Mouse (Mus musculus): ENCODE results near the gene Zan.

DNA sequence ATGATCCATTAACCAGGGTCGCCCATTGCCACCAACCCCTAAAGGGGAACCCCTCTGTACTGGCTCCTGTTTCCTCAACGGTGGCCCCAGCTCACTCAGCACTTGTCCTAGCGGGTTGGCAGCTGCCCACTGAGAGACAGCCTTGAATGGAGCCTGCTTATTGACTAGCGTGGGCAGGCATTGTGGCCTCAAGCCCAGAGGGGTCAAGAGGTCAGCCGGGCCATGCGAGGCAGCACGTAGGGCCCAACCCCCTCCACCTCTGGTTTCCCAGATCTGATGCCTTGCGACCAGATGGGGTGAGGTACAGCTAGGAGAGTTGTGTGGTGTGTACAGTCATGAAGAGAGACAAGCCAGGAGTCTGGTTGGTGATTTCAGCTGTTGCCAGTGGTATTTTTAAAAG, 5.0 kb upstream of the Zan start:
- TF ChIP-seq POLR2A (IDR thresholded peaks at IDR 0.05; ENCODE audit: borderline replicate concordance, control insufficient read depth, low read depth, low read length) (no peak), CTCF (IDR thresholded peaks at IDR 0.05; ENCODE audit: control insufficient read depth, insufficient read depth, low read length) (no peak)
